Mouse (Mus musculus) bone marrow, adult 2 months (tissue): ENCODE measurements around the gene Upp2.

Source experiments
- CTCF ChIP-seq: fragments of 200-500 bp; IDR thresholded peaks from 2 replicates; pipeline ENCODE4 v1.5.1; 2011; ENCODE audit warnings: low read length, control low read depth; ENCODE audit not compliant: control insufficient read depth, insufficient read depth
- POLR2A ChIP-seq: fragments of 200-500 bp; IDR thresholded peaks from 2 replicates; pipeline ENCODE4 v1.6.1; 2011; ENCODE audit warnings: low read depth, mild to moderate bottlenecking, control low read depth, low read length, borderline replicate concordance; ENCODE audit not compliant: control insufficient read depth

- TF ChIP-seq CTCF (no peak), POLR2A (no peak)
Observed at GRCm38 (mm10) chr2:58737192-58737820, 170.2 kb downstream of the Upp2 start.
